Mouse (Mus musculus): Measurements from ENCODE around the gene Eed.

The Eed gene

GRCm38 (mm10) chr7:89907950-89908349 is 72.8 kb downstream of the Eed start:
- peak; percentile 77 for DNase-seq

Measured in right cerebral cortex, postnatal 4 days (tissue).